Mouse (Mus musculus): ENCODE measurements at regions not wholly inside any gene's neighbourhood (a gene's known extent, or its start where the extent isn't known, plus 50 kb on each side); places are given as distances from the start of the nearest gene placed in this dataset.
A peak's percentile ranks its signal among the peaks of the same experiment; 100 is the strongest.

DNA sequence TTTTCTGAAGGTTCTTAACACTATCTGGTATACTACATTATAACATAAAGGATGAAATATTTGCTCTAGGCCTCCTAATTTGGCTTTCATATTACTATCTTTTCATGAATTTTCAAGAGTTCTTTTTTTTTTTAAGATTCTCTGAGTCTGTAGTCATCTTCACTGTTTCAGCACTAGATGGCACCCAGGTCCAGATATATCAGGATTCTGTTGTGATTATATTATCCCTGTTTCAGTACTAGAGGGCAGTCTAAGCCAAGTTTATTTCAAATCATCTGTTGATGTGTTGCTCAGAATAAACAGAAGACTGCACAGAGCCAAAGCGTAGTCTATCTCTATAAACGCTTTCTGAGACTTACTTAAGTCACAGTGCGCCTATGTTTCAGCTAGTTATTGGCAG, 1760.2 kb upstream of the Acvr2a start:
- no peak for DNase-seq (ENCODE audit: low spot score in 2 of 2)

DNA sequence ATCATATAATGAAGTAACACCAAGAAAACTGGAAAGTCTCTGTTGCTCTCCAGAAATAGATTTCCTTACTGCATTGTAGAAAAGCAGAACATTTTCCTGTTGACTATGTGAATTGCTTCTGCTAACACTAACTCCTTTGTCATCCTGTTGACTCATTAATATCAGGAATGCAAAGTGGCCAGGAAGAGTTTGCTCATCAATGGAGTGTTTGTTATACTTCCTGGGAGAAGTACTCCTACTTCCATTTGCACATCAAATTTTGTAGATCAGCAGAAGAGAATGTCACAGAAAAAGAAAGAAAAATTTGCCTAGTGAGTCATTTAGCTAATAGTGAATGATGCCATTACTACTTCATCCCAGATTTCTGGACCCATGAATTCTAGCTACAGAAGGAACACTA, 1739.7 kb upstream of the Acvr2a start:
- no peak for DNase-seq (ENCODE audit: low spot score in 2 of 2)

DNA sequence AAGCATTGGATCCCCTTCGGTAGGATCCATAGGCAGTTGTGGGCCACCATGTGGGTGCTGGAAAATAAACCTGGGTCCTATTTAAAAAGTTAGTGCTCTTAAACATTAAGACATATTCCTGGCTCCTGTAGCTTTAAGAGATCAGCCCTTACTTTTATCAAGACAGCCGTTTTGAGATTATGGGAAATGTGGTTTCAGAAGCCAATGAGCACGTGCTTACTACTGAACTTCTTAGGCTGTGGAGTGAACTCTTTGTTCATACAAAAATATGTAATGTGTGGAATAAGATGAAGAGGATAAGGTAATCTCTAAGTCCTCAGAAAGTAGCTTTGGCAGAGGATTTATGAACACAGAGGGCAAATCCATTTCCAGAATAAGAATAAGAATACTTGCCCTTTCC, 1738.7 kb upstream of the Acvr2a start:
- DNase-seq (ENCODE audit: low spot score in 2 of 2): no peak

DNA sequence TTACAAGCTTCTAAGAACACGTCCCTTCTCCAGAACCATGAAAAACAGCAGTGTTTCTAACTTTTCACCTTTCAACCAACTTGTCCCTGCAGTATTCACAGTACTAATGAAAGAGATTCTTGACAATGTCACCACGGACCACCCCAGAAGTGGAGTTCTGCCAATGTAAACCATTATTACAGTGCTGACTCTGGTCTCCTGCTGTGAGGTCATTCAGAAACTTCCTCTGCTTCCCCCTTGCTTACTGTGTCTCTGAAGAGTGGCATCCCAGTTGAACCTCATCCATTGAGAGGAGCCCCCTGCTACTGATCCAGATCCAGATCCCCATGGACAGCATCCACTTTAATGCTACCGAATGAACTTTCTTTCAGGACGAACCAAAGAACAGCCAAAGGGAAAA, 1725.3 kb upstream of the Acvr2a start:
- DNase-seq (ENCODE audit: low spot score in 2 of 2): peak; percentile 19 to 28

DNA sequence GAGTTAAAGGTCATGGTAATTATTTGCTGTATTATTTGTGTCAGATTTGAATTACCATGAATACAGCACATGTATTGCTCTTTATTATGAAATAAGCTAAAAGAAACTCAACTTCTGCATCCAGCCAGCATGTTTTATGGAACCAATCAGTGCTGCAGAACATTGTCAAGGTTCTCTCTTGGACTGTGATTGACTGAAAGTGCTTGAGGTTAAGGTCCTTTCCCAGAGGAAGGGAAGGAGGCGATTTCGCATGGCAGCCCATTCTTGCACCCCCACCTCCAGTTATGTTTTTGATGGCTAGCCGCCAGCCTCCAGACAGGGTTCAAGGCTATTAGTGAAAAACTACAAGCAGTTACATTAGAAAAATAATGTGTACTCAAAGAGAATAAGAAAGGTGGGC, 1717.9 kb upstream of the Acvr2a start:
- DNase-seq (ENCODE audit: low spot score in 2 of 2): no peak

DNA sequence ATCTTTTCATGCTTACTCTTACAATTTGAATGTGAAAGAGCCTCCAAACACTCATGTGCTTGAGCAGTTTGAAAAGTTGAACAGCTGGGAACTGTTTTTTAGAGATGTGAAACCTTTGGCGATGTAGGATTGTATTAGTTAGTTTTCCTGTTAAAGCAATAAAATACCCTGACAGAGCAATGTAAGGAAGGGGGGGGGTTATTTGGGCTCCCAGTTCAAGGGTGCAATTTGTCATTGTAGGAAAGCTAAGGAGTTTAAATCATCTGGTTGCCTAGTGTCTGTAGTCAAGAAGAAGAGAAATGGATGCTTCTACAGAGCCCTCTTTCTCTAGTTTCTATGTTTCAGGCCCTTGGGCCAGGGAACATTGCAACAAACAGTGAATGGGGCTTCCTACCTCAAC, 1674.5 kb upstream of the Acvr2a start:
- DNase-seq (ENCODE audit: low spot score in 2 of 2): no peak

DNA sequence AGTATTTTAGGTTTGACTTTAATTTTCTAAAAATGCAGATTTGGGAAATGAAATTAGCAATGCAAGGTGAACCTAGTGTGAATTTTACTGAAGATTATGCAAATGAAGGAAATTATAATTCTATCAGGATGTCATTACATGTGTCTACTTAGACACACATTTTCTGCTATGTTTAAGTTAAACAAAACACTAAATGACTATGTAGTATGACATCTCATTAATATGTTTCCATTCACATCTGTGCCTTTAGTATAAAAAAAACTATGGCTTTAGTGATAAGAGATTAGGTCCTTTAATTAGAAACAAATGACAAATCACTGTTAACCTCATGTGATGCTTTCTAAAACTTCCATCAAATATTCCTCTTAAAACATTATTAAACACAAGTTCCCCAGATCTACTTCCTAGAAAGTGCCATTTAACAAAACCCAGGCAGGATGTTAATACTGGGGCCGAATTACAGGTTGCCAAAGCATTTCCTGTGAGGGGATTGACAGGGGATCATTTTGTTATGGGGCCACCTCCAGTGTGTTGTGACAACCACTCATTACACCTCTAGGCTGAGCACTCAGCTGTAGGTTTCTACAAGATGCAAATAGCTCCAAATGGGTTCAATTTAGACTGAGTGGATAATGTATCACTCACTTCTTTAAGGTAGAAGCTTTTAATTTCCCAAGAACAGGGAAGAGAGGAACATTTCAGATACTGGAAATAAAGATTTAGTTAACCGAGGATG, 1629.7 kb upstream of the Acvr2a start:
- no peak for DNase-seq (ENCODE audit: low spot score in 2 of 2)
